Mouse (Mus musculus) mesoderm, embryonic 11.5 days (tissue): ENCODE measurements at regions not wholly inside any gene's neighbourhood (a gene's known extent, or its start where the extent isn't known, plus 50 kb on each side); places are given as distances from the start of the nearest gene placed in this dataset.

Experiments
- DNase-seq: peaks from one replicate; pipeline ENCODE4 v3.0.0-alpha.2; 2012; ENCODE audit warnings: low read depth, low spot score

GRCm38 (mm10) chr17:72993134-72993533 is 75.0 kb downstream of the Lbh start:
- no peak for DNase-seq

GRCm38 (mm10) chr17:72993626-72994025 is 75.5 kb downstream of the Lbh start:
- peak; percentile 57 for DNase-seq

GRCm38 (mm10) chr17:72996539-72996938 is 78.4 kb downstream of the Lbh start:
- DNase-seq = no peak

- peak; percentile 77 for DNase-seq
These were observed 79.3 kb downstream of the Lbh start for GRCm38 (mm10) chr17:72997301-72997921.

GRCm38 (mm10) chr17:73005100-73005499 is 87.0 kb downstream of the Lbh start:
- no peak for DNase-seq

- peak; percentile 65 for DNase-seq
These were observed 90.8 kb downstream of the Lbh start for GRCm38 (mm10) chr17:73008901-73009300.

GRCm38 (mm10) chr17:73009962-73010361 is 91.9 kb downstream of the Lbh start:
- DNase-seq = no peak

GRCm38 (mm10) chr17:73012356-73012755 is 94.3 kb downstream of the Lbh start:
- no peak for DNase-seq

GRCm38 (mm10) chr17:73012954-73013353 is 94.8 kb upstream of the Lclat1 start:
- no peak for DNase-seq

- no peak for DNase-seq
These were observed 93.5 kb upstream of the Lclat1 start for GRCm38 (mm10) chr17:73014090-73014853.

- no peak for DNase-seq
These were observed 90.6 kb upstream of the Lclat1 start for GRCm38 (mm10) chr17:73017173-73017572.

GRCm38 (mm10) chr17:73022630-73023051 is 85.1 kb upstream of the Lclat1 start:
- DNase-seq = no peak

GRCm38 (mm10) chr17:73023362-73024107 is 84.2 kb upstream of the Lclat1 start:
- no peak for DNase-seq

- DNase-seq = no peak
These were observed 80.7 kb upstream of the Lclat1 start for GRCm38 (mm10) chr17:73027122-73027521.

- no peak for DNase-seq
These were observed 76.0 kb upstream of the Lclat1 start for GRCm38 (mm10) chr17:73031796-73032195.

- DNase-seq = no peak
These were observed 75.5 kb upstream of the Lclat1 start for GRCm38 (mm10) chr17:73032326-73032725.

GRCm38 (mm10) chr17:73034420-73034819 is 73.4 kb upstream of the Lclat1 start:
- DNase-seq = no peak

GRCm38 (mm10) chr17:73034981-73035481 is 72.8 kb upstream of the Lclat1 start:
- DNase-seq = no peak

GRCm38 (mm10) chr17:73036845-73037244 is 70.9 kb upstream of the Lclat1 start:
- no peak for DNase-seq

- DNase-seq = no peak
These were observed 69.2 kb upstream of the Lclat1 start for GRCm38 (mm10) chr17:73038586-73038985.

- DNase-seq = no peak
These were observed 62.7 kb upstream of the Lclat1 start for GRCm38 (mm10) chr17:73044918-73045580.

- DNase-seq = peak; percentile 59
These were observed 60.8 kb upstream of the Lclat1 start for GRCm38 (mm10) chr17:73046985-73047384.
